Mouse (Mus musculus): Measurements from ENCODE around the gene Adcy10. TPM values are rescaled to one million over a fixed set of nuclear protein-coding genes. Genes with fewer than 3 reads are reported as not detected.

Adcy10 gene
- polyA plus RNA-seq, 1 experiment from 2014 or later, result 0.26 TPM

- Histone ChIP-seq H3K9me3 (peaks cover 9% of the 10 kb centered on the region; the same call in 1 of the 2 replicates), H3K27ac (no peak overlapping the region), H3K36me3 (peaks cover 29% of the 10 kb centered on the region), H3K9ac (no peak overlapping the region), H3K27me3 (no peaks in the 10 kb centered on the region), H3K4me1 (replicated peaks) (peaks cover 33% of the 10 kb centered on the region), H3K4me3 (no peak overlapping the region), H3K4me2 (no peak overlapping the region)
- ATAC-seq (ENCODE audit: low FRiP score), result no peak
- 80% methylated on average over 5 of the region's 5 CpGs for WGBS
Measured at GRCm38 (mm10) chr1:165612714-165613113, 127.7 kb downstream of the Adcy10 start.

DNA sequence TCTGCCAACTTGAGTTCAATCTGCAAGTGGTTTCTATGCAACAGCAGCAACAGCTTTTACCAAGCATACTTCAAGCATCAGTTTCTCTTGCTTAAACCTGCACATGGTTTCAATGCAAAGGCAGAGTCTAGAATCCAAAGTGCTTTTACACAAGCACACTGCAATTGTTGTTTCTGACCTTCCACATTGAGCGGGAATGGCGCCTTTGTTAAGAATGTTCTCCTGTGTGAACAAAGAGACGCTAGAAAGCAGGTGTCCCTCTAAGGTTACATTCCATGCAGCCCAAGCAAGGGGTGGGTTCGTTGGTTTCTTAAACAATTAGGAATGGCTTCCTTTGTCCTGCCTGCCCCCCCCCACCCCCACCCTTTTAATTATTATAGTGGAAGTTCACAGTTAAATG, 128.9 kb downstream of the Adcy10 start:
- Histone ChIP-seq H3K9ac (no peak overlapping the region), H3K27me3 (no peaks in the 10 kb centered on the region), H3K4me3 (no peak overlapping the region), H3K27ac (no peak overlapping the region), H3K4me2 (no peak overlapping the region), H3K36me3 (peaks cover 23% of the 10 kb centered on the region), H3K9me3 (peaks cover 9% of the 10 kb centered on the region; the same call in 1 of the 2 replicates), H3K4me1 (replicated peaks) (peaks cover 41% of the 10 kb centered on the region)
- ATAC-seq (ENCODE audit: low FRiP score), result no peak
- WGBS, result 75% methylated on average over 4 of the region's 4 CpGs

DNA sequence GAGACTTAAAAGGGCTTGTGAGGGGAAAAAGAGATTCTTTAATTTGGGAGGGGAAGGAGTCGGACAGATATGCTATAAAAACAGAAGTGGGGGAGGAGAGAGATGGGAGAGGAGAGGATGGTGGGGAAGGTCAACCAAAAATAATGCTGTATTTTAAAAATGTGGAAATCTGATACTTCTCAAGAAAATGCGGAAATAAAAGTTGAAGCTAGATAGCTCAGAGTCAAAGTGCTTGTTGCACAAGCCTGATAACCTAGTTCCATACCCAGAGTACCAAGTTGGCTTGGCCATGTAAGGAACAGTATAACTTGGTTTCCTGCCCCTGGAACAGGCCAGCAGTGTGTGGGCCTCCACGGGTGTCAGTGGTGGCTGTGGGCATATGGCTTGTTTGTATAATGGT, 129.8 kb downstream of the Adcy10 start:
- no peak for ATAC-seq (ENCODE audit: low FRiP score)
- H3K27ac ChIP-seq, result no peak overlapping the region

DNA sequence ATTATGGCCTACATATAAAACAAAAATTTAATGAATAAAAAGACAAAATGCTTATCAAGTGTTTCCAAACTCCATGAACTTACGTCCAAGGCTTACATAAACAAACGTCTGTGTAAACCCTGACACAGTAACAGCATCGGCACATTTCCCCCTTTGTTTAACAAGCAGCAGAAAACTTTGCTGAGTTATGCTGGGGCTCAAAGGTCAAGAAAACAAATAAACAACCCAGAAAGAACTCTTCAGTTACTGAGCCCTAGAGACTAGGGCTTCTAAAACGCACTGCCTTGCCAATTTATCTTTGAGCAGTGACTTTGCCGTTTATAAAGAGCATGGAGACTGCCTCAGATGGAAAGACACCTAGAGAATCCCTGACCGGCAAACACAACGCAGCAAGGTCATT, 131.7 kb downstream of the Adcy10 start:
- 55% methylated on average over 7 of the region's 7 CpGs for WGBS
- Histone ChIP-seq H3K9ac (no peak overlapping the region), H3K36me3 (peaks cover 23% of the 10 kb centered on the region), H3K4me2 (no peak overlapping the region), H3K4me1 (replicated peaks) (peaks cover 19% of the 10 kb centered on the region), H3K27ac (peak overlapping the region; percentile 52), H3K27me3 (no peaks in the 10 kb centered on the region), H3K9me3 (peaks cover 9% of the 10 kb centered on the region; the same call in 1 of the 2 replicates), H3K4me3 (no peak overlapping the region)
- no peak for ATAC-seq (ENCODE audit: low FRiP score)

More for the DNA sequence above, 129.8 kb downstream of the Adcy10 start:
- Histone ChIP-seq H3K27me3 (no peaks in the 10 kb centered on the region), H3K9me3 (peaks cover 9% of the 10 kb centered on the region; the same call in 1 of the 2 replicates), H3K4me3 (no peak overlapping the region), H3K4me1 (replicated peaks) (peaks cover 34% of the 10 kb centered on the region), H3K9ac (no peak overlapping the region), H3K4me2 (no peak overlapping the region), H3K36me3 (peaks cover 23% of the 10 kb centered on the region)
- 95% methylated on average over 3 of the region's 3 CpGs for WGBS

- 26% methylated on average over 15 of the region's 15 CpGs for WGBS
- Histone ChIP-seq H3K27me3 (no peaks in the 10 kb centered on the region), H3K4me2 (no peak overlapping the region), H3K27ac (peak overlapping the region; percentile 52), H3K9ac (no peak overlapping the region), H3K4me3 (no peak overlapping the region), H3K36me3 (peaks cover 26% of the 10 kb centered on the region), H3K4me1 (replicated peaks) (peaks cover 19% of the 10 kb centered on the region), H3K9me3 (peaks cover 9% of the 10 kb centered on the region; the same call in 1 of the 2 replicates)
- ATAC-seq (ENCODE audit: low FRiP score), result no peak
Measured at GRCm38 (mm10) chr1:165617166-165617891, 132.3 kb downstream of the Adcy10 start.

- ATAC-seq (ENCODE audit: low FRiP score), result no peak
- H3K27me3 ChIP-seq, result no peaks in the 10 kb centered on the region
- H3K9me3 ChIP-seq, result peaks cover 9% of the 10 kb centered on the region; the same call in 1 of the 2 replicates
- peak overlapping the region; percentile 30; the same call in 1 of the 2 replicates for H3K27ac ChIP-seq
- H3K4me3 ChIP-seq, result no peak overlapping the region
- H3K9ac ChIP-seq, result no peak overlapping the region
- H3K4me1 ChIP-seq (replicated peaks), result peaks cover 19% of the 10 kb centered on the region
- H3K36me3 ChIP-seq, result peaks cover 31% of the 10 kb centered on the region
- no peak overlapping the region for H3K4me2 ChIP-seq
- WGBS, result 67% methylated on average over 9 of the region's 9 CpGs
Measured at GRCm38 (mm10) chr1:165618201-165618624, 133.2 kb downstream of the Adcy10 start.

GRCm38 (mm10) chr1:165625058-165625457, 140.1 kb downstream of the Adcy10 start:
- H3K4me2 ChIP-seq, result no peak overlapping the region
- H3K9me3 ChIP-seq, result no peaks in the 10 kb centered on the region
- no peak overlapping the region for H3K4me3 ChIP-seq
- H3K36me3 ChIP-seq, result peaks cover 8% of the 10 kb centered on the region
- no peak for ATAC-seq (ENCODE audit: low FRiP score)
- peaks cover 18% of the 10 kb centered on the region for H3K4me1 ChIP-seq (replicated peaks)
- H3K27ac ChIP-seq, result no peak overlapping the region
- 85% methylated on average over 5 of the region's 5 CpGs for WGBS
- H3K27me3 ChIP-seq, result no peaks in the 10 kb centered on the region
- no peak overlapping the region for H3K9ac ChIP-seq

DNA sequence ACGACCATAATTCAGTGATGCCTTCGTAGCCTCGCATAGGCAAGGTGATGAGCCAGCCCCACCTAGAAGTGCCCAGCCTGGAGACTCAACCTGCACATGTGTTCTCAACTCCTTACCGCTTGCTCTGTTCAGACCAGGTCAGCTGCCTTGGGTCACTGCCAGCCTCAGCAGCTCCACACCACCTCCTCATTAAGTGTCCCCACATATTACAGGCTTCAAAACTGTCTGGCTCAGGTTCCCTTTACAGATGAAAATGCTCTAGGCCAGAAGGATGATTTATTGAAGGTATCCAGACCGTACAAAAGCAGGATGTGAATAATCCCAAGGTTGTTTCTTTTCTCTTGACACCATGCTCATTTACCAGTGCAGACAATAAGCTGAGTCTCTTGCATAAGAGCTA, 140.9 kb downstream of the Adcy10 start:
- peaks cover 24% of the 10 kb centered on the region for H3K4me1 ChIP-seq (replicated peaks)
- no peak overlapping the region for H3K4me2 ChIP-seq
- no peaks in the 10 kb centered on the region for H3K9me3 ChIP-seq
- WGBS, result 83% methylated on average over 5 of the region's 5 CpGs
- H3K27ac ChIP-seq, result no peak overlapping the region
- no peaks in the 10 kb centered on the region for H3K27me3 ChIP-seq
- no peak overlapping the region for H3K4me3 ChIP-seq
- H3K9ac ChIP-seq, result no peak overlapping the region
- peaks cover 8% of the 10 kb centered on the region for H3K36me3 ChIP-seq
- no peak for ATAC-seq (ENCODE audit: low FRiP score)

Other genes with a start within 250 kb of the Adcy10 start
- 130 and 141 TPM in 2 replicates for gene Tiprl, start 248.2 kb upstream of the Adcy10 start, polyA plus RNA-seq (2015; fragmentation: Nextera tagmentation; extraction: Ambion mirVana)
- 3.4 and 3.6 TPM in 2 replicates for gene Gpr161, start 189.4 kb upstream of the Adcy10 start, polyA plus RNA-seq (2015; fragmentation: Nextera tagmentation; extraction: Ambion mirVana)
- gene Dcaf6, start 24.7 kb upstream of the Adcy10 start, polyA plus RNA-seq (2015; fragmentation: Nextera tagmentation; extraction: Ambion mirVana), result 12.8 and 14.6 TPM in 2 replicates
- gene Mpc2, start 24.5 kb upstream of the Adcy10 start, polyA plus RNA-seq (2015; fragmentation: Nextera tagmentation; extraction: Ambion mirVana), result 173 and 191 TPM in 2 replicates
- 151 and 157 TPM in 2 replicates for gene Mpzl1, start 149.4 kb downstream of the Adcy10 start, polyA plus RNA-seq (2015; fragmentation: Nextera tagmentation; extraction: Ambion mirVana)
- gene Rcsd1, start 224.6 kb downstream of the Adcy10 start, polyA plus RNA-seq (2015; fragmentation: Nextera tagmentation; extraction: Ambion mirVana), result 12.4 and 13.5 TPM in 2 replicates